Mouse (Mus musculus) right cerebral cortex, adult 18-20 months (tissue): Measurements from ENCODE around the gene Mal.

ENCODE experiments used
- DNase-seq: peaks from one replicate; pipeline ENCODE4 v3.0.0; 2022; ENCODE audit warnings: mixed read lengths

Mal gene

GRCm38 (mm10) chr2:127656086-127656720 is at the start of gene Mal:
Gene Mal (minus strand): TSS chr2:127656695.
- DNase-seq = peak; percentile 39

GRCm38 (mm10) chr2:127705267-127705666 is 48.8 kb upstream of the Mal start:
- DNase-seq = no peak

GRCm38 (mm10) chr2:127689239-127689638 is 32.7 kb upstream of the Mal start:
- DNase-seq = no peak

GRCm38 (mm10) chr2:127683687-127684331 is 27.3 kb upstream of the Mal start:
- peak; percentile 75 for DNase-seq

GRCm38 (mm10) chr2:127667843-127668506 is 11.5 kb upstream of the Mal start:
- peak; percentile 29 for DNase-seq

- DNase-seq = no peak
These were observed 10.5 kb upstream of the Mal start for GRCm38 (mm10) chr2:127667015-127667414.

- no peak for DNase-seq
These were observed 6.2 kb upstream of the Mal start for GRCm38 (mm10) chr2:127662708-127663107.

GRCm38 (mm10) chr2:127655419-127655818 is 1.1 kb downstream of the Mal start:
- DNase-seq = no peak

GRCm38 (mm10) chr2:127654786-127655185 is 1.7 kb downstream of the Mal start:
- no peak for DNase-seq

- DNase-seq = no peak
These were observed 3.7 kb downstream of the Mal start for GRCm38 (mm10) chr2:127652805-127653204.

- DNase-seq = no peak
These were observed 4.2 kb downstream of the Mal start for GRCm38 (mm10) chr2:127652335-127652734.

- no peak for DNase-seq
These were observed 4.9 kb downstream of the Mal start for GRCm38 (mm10) chr2:127651601-127652000.

- no peak for DNase-seq
These were observed 6.6 kb downstream of the Mal start for GRCm38 (mm10) chr2:127649921-127650320.

GRCm38 (mm10) chr2:127648145-127648544 is 8.3 kb downstream of the Mal start:
- no peak for DNase-seq

- no peak for DNase-seq
These were observed 9.6 kb downstream of the Mal start for GRCm38 (mm10) chr2:127646875-127647274.

- no peak for DNase-seq
These were observed 12.5 kb downstream of the Mal start for GRCm38 (mm10) chr2:127643728-127644704.

GRCm38 (mm10) chr2:127638973-127639372 is 17.5 kb downstream of the Mal start:
- DNase-seq = no peak

- DNase-seq = no peak
These were observed 20.9 kb downstream of the Mal start for GRCm38 (mm10) chr2:127635581-127635980.

- no peak for DNase-seq
These were observed 23.9 kb downstream of the Mal start for GRCm38 (mm10) chr2:127632601-127633000.

GRCm38 (mm10) chr2:127627990-127628570 is 28.4 kb downstream of the Mal start:
- DNase-seq = no peak

- peak; percentile 39 for DNase-seq
These were observed 29.1 kb downstream of the Mal start for GRCm38 (mm10) chr2:127627354-127627753.

GRCm38 (mm10) chr2:127625659-127626058 is 30.8 kb downstream of the Mal start:
- DNase-seq = no peak
